Mouse (Mus musculus): ENCODE results near the gene 4930572O03Rik.
"Not testable (repeated sequence)": the region's sequence is repeated elsewhere in the genome, so short reads cannot be mapped to it uniquely, and the experiment has no call there.

Gene 4930572O03Rik

GRCm38 (mm10) chr5:15656959-15657358 lies at the start of gene 4930572O03Rik:
Gene 4930572O03Rik, minus strand, starts transcription at chr5:15657059.
- not testable (repeated sequence) for DNase-seq (ENCODE audit: low spot score in 2 of 2)

GRCm38 (mm10) chr5:15702891-15703290 lies 46.0 kb upstream of the 4930572O03Rik start:
- not testable (repeated sequence) for DNase-seq (ENCODE audit: low spot score in 2 of 2)

GRCm38 (mm10) chr5:15697719-15698118 lies 40.9 kb upstream of the 4930572O03Rik start:
- not testable (repeated sequence) for DNase-seq (ENCODE audit: low spot score in 2 of 2)

GRCm38 (mm10) chr5:15691849-15692248 lies 35.0 kb upstream of the 4930572O03Rik start:
- not testable (repeated sequence) for DNase-seq (ENCODE audit: low spot score in 2 of 2)

GRCm38 (mm10) chr5:15690822-15691221 lies 34.0 kb upstream of the 4930572O03Rik start:
- not testable (repeated sequence) for DNase-seq (ENCODE audit: low spot score in 2 of 2)

GRCm38 (mm10) chr5:15689659-15690213 lies 32.9 kb upstream of the 4930572O03Rik start:
- DNase-seq (ENCODE audit: low spot score in 2 of 2): not testable (repeated sequence)

GRCm38 (mm10) chr5:15688874-15689658 lies 32.2 kb upstream of the 4930572O03Rik start:
- DNase-seq (ENCODE audit: low spot score in 2 of 2): not testable (repeated sequence)

- not testable (repeated sequence) for DNase-seq (ENCODE audit: low spot score in 2 of 2)
Observed at GRCm38 (mm10) chr5:15681301-15682035, 24.6 kb upstream of the 4930572O03Rik start.

- DNase-seq (ENCODE audit: low spot score in 2 of 2): not testable (repeated sequence)
Observed at GRCm38 (mm10) chr5:15679980-15680949, 23.4 kb upstream of the 4930572O03Rik start.

GRCm38 (mm10) chr5:15678907-15679306 lies 22.0 kb upstream of the 4930572O03Rik start:
- DNase-seq (ENCODE audit: low spot score in 2 of 2): not testable (repeated sequence)

- DNase-seq (ENCODE audit: low spot score in 2 of 2): not testable (repeated sequence)
Observed at GRCm38 (mm10) chr5:15677750-15678149, 20.9 kb upstream of the 4930572O03Rik start.

GRCm38 (mm10) chr5:15674429-15675244 lies 17.8 kb upstream of the 4930572O03Rik start:
- not testable (repeated sequence) for DNase-seq (ENCODE audit: low spot score in 2 of 2)

GRCm38 (mm10) chr5:15673989-15674388 lies 17.1 kb upstream of the 4930572O03Rik start:
- DNase-seq (ENCODE audit: low spot score in 2 of 2): not testable (repeated sequence)

- not testable (repeated sequence) for DNase-seq (ENCODE audit: low spot score in 2 of 2)
Observed at GRCm38 (mm10) chr5:15670789-15671188, 13.9 kb upstream of the 4930572O03Rik start.

- not testable (repeated sequence) for DNase-seq (ENCODE audit: low spot score in 2 of 2)
Observed at GRCm38 (mm10) chr5:15663847-15664246, 7.0 kb upstream of the 4930572O03Rik start.

GRCm38 (mm10) chr5:15652334-15652733 lies 4.5 kb downstream of the 4930572O03Rik start:
- not testable (repeated sequence) for DNase-seq (ENCODE audit: low spot score in 2 of 2)

GRCm38 (mm10) chr5:15645707-15646106 lies 11.2 kb downstream of the 4930572O03Rik start:
- not testable (repeated sequence) for DNase-seq (ENCODE audit: low spot score in 2 of 2)

- DNase-seq (ENCODE audit: low spot score in 2 of 2): not testable (repeated sequence)
Observed at GRCm38 (mm10) chr5:15637637-15638036, 19.2 kb downstream of the 4930572O03Rik start.

- DNase-seq (ENCODE audit: low spot score in 2 of 2): not testable (repeated sequence)
Observed at GRCm38 (mm10) chr5:15630068-15630467, 26.8 kb downstream of the 4930572O03Rik start.

- DNase-seq (ENCODE audit: low spot score in 2 of 2): not testable (repeated sequence)
Observed at GRCm38 (mm10) chr5:15628136-15628535, 28.7 kb downstream of the 4930572O03Rik start.
